Mouse (Mus musculus) embryonic facial prominence, embryonic 13.5 days (tissue): ENCODE data around the gene Ankrd40. TPM values are rescaled to one million over a fixed set of nuclear protein-coding genes. Genes with fewer than 3 reads are reported as not detected.

Source experiments
- ATAC-seq: fragments of 200-750 bp; cut with Nextera tagmentation; 2 replicates; pipeline ENCODE4 v1.8.0; 2017; ENCODE audit warnings: low read depth; ENCODE audit not compliant: insufficient number of reproducible peaks, insufficient read depth, low FRiP score, low TSS enrichment
- H3K27ac ChIP-seq: fragments of 300-500 bp; sonication (generic); 2 replicates; pipeline ENCODE4 v1.5.1; 2015; ENCODE audit warnings: moderate library complexity, mild to moderate bottlenecking, inconsistent platforms
- H3K27me3 ChIP-seq: fragments of 300-500 bp; sonication (generic); 2 replicates; pipeline ENCODE4 v1.6.1; 2015; ENCODE audit warnings: mild to moderate bottlenecking, inconsistent platforms
- H3K36me3 ChIP-seq: fragments of 300-500 bp; sonication (generic); 2 replicates; pipeline ENCODE4 v1.6.1; 2015; ENCODE audit warnings: mild to moderate bottlenecking, inconsistent platforms
- H3K4me1 ChIP-seq: fragments of 300-500 bp; sonication (generic); 2 replicates; pipeline ENCODE4 v1.6.1; 2015; ENCODE audit warnings: inconsistent platforms
- H3K4me2 ChIP-seq: fragments of 300-500 bp; sonication (generic); 2 replicates; pipeline ENCODE4 v1.6.1; 2015; ENCODE audit warnings: moderate library complexity, mild to moderate bottlenecking, inconsistent platforms
- H3K4me3 ChIP-seq: fragments of 300-500 bp; sonication (generic); 2 replicates; pipeline ENCODE4 v1.5.1; 2015; ENCODE audit warnings: mild to moderate bottlenecking, inconsistent platforms
- H3K9ac ChIP-seq: fragments of 300-500 bp; sonication (generic); 2 replicates; pipeline ENCODE4 v1.6.1; 2015; ENCODE audit warnings: mild to moderate bottlenecking, inconsistent platforms
- H3K9me3 ChIP-seq: fragments of 300-500 bp; sonication (generic); 2 replicates; pipeline ENCODE4 v1.6.1; 2016; ENCODE audit warnings: inconsistent platforms
- WGBS: fragments of 180-500 bp; shearing (Covaris S2); methylation state at CpG from one replicate; pipeline ENCODE4 v1.1.7; 2015; ENCODE audit warnings: mixed read lengths; 5-methylcytosine and 5-hydroxymethylcytosine counted together
- polyA plus RNA-seq: library from polyadenylated mRNA; unstranded; fragments of >200 nt; fragmentation: Nextera tagmentation; extraction: Ambion mirVana; gene quantifications from 2 replicates; pipeline ENCODE4 v1.2.1, GENCODE M21; 2015

Gene Ankrd40
- polyA plus RNA-seq, 1 experiment from 2014 or later = 16.6 TPM

GRCm38 (mm10) chr11:94314098-94314652 is 13.6 kb upstream of the Ankrd40 start:
- peaks cover 15% of the 10 kb centered on the region; the same call in 1 of the 2 replicates for H3K36me3 ChIP-seq
- no peak overlapping the region for H3K4me3 ChIP-seq
- peaks cover 36% of the 10 kb centered on the region for H3K4me1 ChIP-seq
- H3K4me2 ChIP-seq = no peak overlapping the region
- H3K9me3 ChIP-seq = no peaks in the 10 kb centered on the region
- no peak overlapping the region for H3K27ac ChIP-seq
- WGBS = 73% methylated on average over 2 of the region's 2 CpGs
- no peaks in the 10 kb centered on the region for H3K27me3 ChIP-seq
- no peak for ATAC-seq
- no peak overlapping the region for H3K9ac ChIP-seq

- H3K4me1 ChIP-seq = peaks cover 43% of the 10 kb centered on the region
- H3K4me3 ChIP-seq = no peak overlapping the region
- H3K4me2 ChIP-seq = no peak overlapping the region
- no peak overlapping the region for H3K27ac ChIP-seq
- WGBS = 59% methylated on average over 1 of the region's 1 CpGs
- H3K9me3 ChIP-seq = no peaks in the 10 kb centered on the region
- H3K27me3 ChIP-seq = no peaks in the 10 kb centered on the region
- ATAC-seq = no peak
- peaks cover 21% of the 10 kb centered on the region for H3K36me3 ChIP-seq
- no peak overlapping the region for H3K9ac ChIP-seq
Observed at GRCm38 (mm10) chr11:94315308-94315707, 12.5 kb upstream of the Ankrd40 start.

- peaks cover 43% of the 10 kb centered on the region for H3K4me1 ChIP-seq
- H3K4me2 ChIP-seq = no peak overlapping the region
- peaks cover 18% of the 10 kb centered on the region for H3K36me3 ChIP-seq
- no peak overlapping the region for H3K4me3 ChIP-seq
- H3K9ac ChIP-seq = no peak overlapping the region
- H3K27ac ChIP-seq = no peak overlapping the region
- H3K9me3 ChIP-seq = no peaks in the 10 kb centered on the region
- no peaks in the 10 kb centered on the region for H3K27me3 ChIP-seq
- no peak for ATAC-seq
- WGBS = 75% methylated on average over 2 of the region's 2 CpGs
Observed at GRCm38 (mm10) chr11:94316528-94316927, 11.3 kb upstream of the Ankrd40 start.

DNA sequence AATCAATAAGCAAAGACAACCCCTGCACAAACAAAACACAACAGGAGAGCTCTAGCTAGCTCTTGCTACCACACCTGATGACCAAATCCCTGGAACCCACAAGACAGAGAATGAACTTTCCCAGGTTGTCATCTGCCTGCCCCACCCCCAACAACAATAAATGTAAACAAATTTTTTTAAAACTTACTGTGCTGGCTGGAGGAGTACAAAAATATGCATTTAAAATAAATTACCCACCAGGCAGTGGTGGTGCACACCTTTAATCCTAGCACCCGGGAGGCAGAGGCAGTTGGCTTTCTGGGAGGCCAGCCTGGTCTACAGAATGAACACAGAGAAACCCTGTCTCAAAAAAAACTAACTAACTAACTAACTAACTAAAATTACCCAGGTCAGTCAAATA is 10.8 kb upstream of the Ankrd40 start:
- WGBS = 61% methylated on average over 1 of the region's 1 CpGs
- no peak overlapping the region for H3K4me2 ChIP-seq
- H3K27ac ChIP-seq = no peak overlapping the region
- no peaks in the 10 kb centered on the region for H3K9me3 ChIP-seq
- no peaks in the 10 kb centered on the region for H3K27me3 ChIP-seq
- no peak for ATAC-seq
- H3K4me3 ChIP-seq = no peak overlapping the region
- H3K9ac ChIP-seq = no peak overlapping the region
- peaks cover 43% of the 10 kb centered on the region for H3K4me1 ChIP-seq
- H3K36me3 ChIP-seq = peaks cover 18% of the 10 kb centered on the region

- Histone ChIP-seq H3K27ac (no peak overlapping the region), H3K9me3 (no peaks in the 10 kb centered on the region), H3K9ac (no peak overlapping the region), H3K27me3 (no peaks in the 10 kb centered on the region), H3K4me1 (peaks cover 47% of the 10 kb centered on the region), H3K4me2 (no peak overlapping the region), H3K4me3 (no peak overlapping the region), H3K36me3 (peaks cover 18% of the 10 kb centered on the region)
- 69% methylated on average over 4 of the region's 4 CpGs for WGBS
- ATAC-seq = no peak
Observed at GRCm38 (mm10) chr11:94317515-94317914, 10.3 kb upstream of the Ankrd40 start.

GRCm38 (mm10) chr11:94318056-94318455 is 9.7 kb upstream of the Ankrd40 start:
- WGBS = 89% methylated on average over 5 of the region's 5 CpGs
- H3K27ac ChIP-seq = no peak overlapping the region
- peaks cover 50% of the 10 kb centered on the region for H3K4me1 ChIP-seq
- no peak overlapping the region for H3K4me2 ChIP-seq
- no peaks in the 10 kb centered on the region for H3K9me3 ChIP-seq
- H3K27me3 ChIP-seq = no peaks in the 10 kb centered on the region
- ATAC-seq = no peak
- H3K36me3 ChIP-seq = peaks cover 18% of the 10 kb centered on the region
- no peak overlapping the region for H3K9ac ChIP-seq
- H3K4me3 ChIP-seq = no peak overlapping the region

GRCm38 (mm10) chr11:94320969-94321930 is 6.6 kb upstream of the Ankrd40 start:
- H3K36me3 ChIP-seq = peaks cover 14% of the 10 kb centered on the region
- peak overlapping the region; percentile 98 for H3K4me3 ChIP-seq
- peak overlapping the region; percentile 99 for H3K9ac ChIP-seq
- H3K27me3 ChIP-seq = no peaks in the 10 kb centered on the region
- peak overlapping the region; percentile 69 for H3K4me2 ChIP-seq
- under 1% methylated on average over 67 of the region's 67 CpGs for whole genome bisulfite sequencing
- H3K9me3 ChIP-seq = no peaks in the 10 kb centered on the region
- peak overlapping the region; percentile 98 for H3K27ac ChIP-seq
- H3K4me1 ChIP-seq = peaks cover 29% of the 10 kb centered on the region
- ATAC-seq = peak; percentile 45; the same call in 1 of the 2 replicates

- Histone ChIP-seq H3K4me2 (peak within 1 kb of the TSS; percentile 69), H3K9me3 (no peaks in the 10 kb centered on the region), H3K36me3 (peaks cover 14% of the 10 kb centered on the region), H3K4me3 (peak within 1 kb of the TSS; percentile 98), H3K27me3 (no peaks in the 10 kb centered on the region), H3K27ac (peak within 1 kb of the TSS; percentile 98), H3K9ac (peak within 1 kb of the TSS; percentile 99), H3K4me1 (peaks cover 26% of the 10 kb centered on the region)
- peak; percentile 92 for ATAC-seq
- under 1% methylated on average over 35 of the region's 36 CpGs for WGBS
Observed at GRCm38 (mm10) chr11:94321931-94322400, 5.8 kb upstream of the Ankrd40 start, which contains the start of gene Luc7l3. Gene Luc7l3 (minus strand): TSS chr11:94321988.

GRCm38 (mm10) chr11:94322636-94323035 is 5.2 kb upstream of the Ankrd40 start:
- Histone ChIP-seq H3K27me3 (no peaks in the 10 kb centered on the region), H3K4me3 (peak overlapping the region; percentile 98), H3K4me1 (peaks cover 22% of the 10 kb centered on the region), H3K27ac (peak overlapping the region; percentile 98), H3K9ac (peak overlapping the region; percentile 99), H3K9me3 (no peaks in the 10 kb centered on the region), H3K36me3 (peaks cover 14% of the 10 kb centered on the region), H3K4me2 (peak overlapping the region; percentile 69)
- ATAC-seq = no peak
- whole genome bisulfite sequencing = 27% methylated on average over 5 of the region's 5 CpGs

- H3K27me3 ChIP-seq = no peaks in the 10 kb centered on the region
- H3K4me2 ChIP-seq = no peak overlapping the region
- ATAC-seq = no peak
- 78% methylated on average over 5 of the region's 5 CpGs for WGBS
- no peak overlapping the region for H3K9ac ChIP-seq
- no peaks in the 10 kb centered on the region for H3K9me3 ChIP-seq
- peaks cover 20% of the 10 kb centered on the region for H3K4me1 ChIP-seq
- peaks cover 12% of the 10 kb centered on the region for H3K36me3 ChIP-seq
- H3K4me3 ChIP-seq = no peak overlapping the region
- H3K27ac ChIP-seq = no peak overlapping the region
Observed at GRCm38 (mm10) chr11:94323271-94323925, 4.4 kb upstream of the Ankrd40 start.

GRCm38 (mm10) chr11:94324618-94325017 is 3.2 kb upstream of the Ankrd40 start:
- peaks cover 2% of the 10 kb centered on the region; the same call in 1 of the 2 replicates for H3K36me3 ChIP-seq
- H3K27me3 ChIP-seq = no peaks in the 10 kb centered on the region
- H3K4me1 ChIP-seq = peaks cover 24% of the 10 kb centered on the region
- no peak overlapping the region for H3K27ac ChIP-seq
- H3K4me3 ChIP-seq = no peak overlapping the region
- no peak overlapping the region for H3K4me2 ChIP-seq
- WGBS = 85% methylated on average over 5 of the region's 5 CpGs
- no peak for ATAC-seq
- no peak overlapping the region for H3K9ac ChIP-seq
- H3K9me3 ChIP-seq = no peaks in the 10 kb centered on the region
